Mouse (Mus musculus) olfactory bulb, adult 2 months (tissue): ENCODE data around the gene Abcc10. TPM values are rescaled to one million over a fixed set of nuclear protein-coding genes. Genes with fewer than 3 reads are reported as not detected.

Source experiments
- H3K27ac ChIP-seq: fragments of 200-500 bp; 2 replicates; pipeline ENCODE4 v1.5.1; 2012; ENCODE audit warnings: low read depth, low read length; ENCODE audit not compliant: insufficient read depth
- H3K4me1 ChIP-seq: fragments of 200-500 bp; 2 replicates; pipeline ENCODE4 v1.6.1; 2012; ENCODE audit warnings: low read length; ENCODE audit not compliant: control insufficient read depth, insufficient read depth
- H3K4me3 ChIP-seq: fragments of 200-500 bp; 2 replicates; pipeline ENCODE4 v1.5.1; 2012; ENCODE audit warnings: mild to moderate bottlenecking, low read depth, low read length, moderate library complexity; ENCODE audit not compliant: insufficient read depth
- CTCF ChIP-seq: fragments of 200-500 bp; IDR thresholded peaks from 2 replicates; pipeline ENCODE4 v1.5.1; 2012; ENCODE audit warnings: low read depth, mild to moderate bottlenecking, low read length, moderate library complexity; ENCODE audit not compliant: insufficient read depth
- POLR2A ChIP-seq: fragments of 200-500 bp; IDR thresholded peaks from 2 replicates; pipeline ENCODE4 v1.6.1; 2012; ENCODE audit warnings: mild to moderate bottlenecking, low read depth, low read length, moderate library complexity; ENCODE audit not compliant: insufficient read depth
- WGBS: fragments of 180-500 bp; shearing (Covaris S2); methylation state at CpG from one replicate; pipeline ENCODE4 v1.1.7; 2018; 5-methylcytosine and 5-hydroxymethylcytosine counted together
- polyA plus RNA-seq: library from polyadenylated mRNA; stranded (reverse); fragments of >200 nt; gene quantifications from 2 replicates; pipeline ENCODE4 v1.2.4, GENCODE M21; 2012; ENCODE audit warnings: low replicate concordance; ENCODE audit not compliant: missing spikeins, insufficient read depth, insufficient read length

Gene Abcc10
- polyA plus RNA-seq, 1 experiment: not detected

DNA sequence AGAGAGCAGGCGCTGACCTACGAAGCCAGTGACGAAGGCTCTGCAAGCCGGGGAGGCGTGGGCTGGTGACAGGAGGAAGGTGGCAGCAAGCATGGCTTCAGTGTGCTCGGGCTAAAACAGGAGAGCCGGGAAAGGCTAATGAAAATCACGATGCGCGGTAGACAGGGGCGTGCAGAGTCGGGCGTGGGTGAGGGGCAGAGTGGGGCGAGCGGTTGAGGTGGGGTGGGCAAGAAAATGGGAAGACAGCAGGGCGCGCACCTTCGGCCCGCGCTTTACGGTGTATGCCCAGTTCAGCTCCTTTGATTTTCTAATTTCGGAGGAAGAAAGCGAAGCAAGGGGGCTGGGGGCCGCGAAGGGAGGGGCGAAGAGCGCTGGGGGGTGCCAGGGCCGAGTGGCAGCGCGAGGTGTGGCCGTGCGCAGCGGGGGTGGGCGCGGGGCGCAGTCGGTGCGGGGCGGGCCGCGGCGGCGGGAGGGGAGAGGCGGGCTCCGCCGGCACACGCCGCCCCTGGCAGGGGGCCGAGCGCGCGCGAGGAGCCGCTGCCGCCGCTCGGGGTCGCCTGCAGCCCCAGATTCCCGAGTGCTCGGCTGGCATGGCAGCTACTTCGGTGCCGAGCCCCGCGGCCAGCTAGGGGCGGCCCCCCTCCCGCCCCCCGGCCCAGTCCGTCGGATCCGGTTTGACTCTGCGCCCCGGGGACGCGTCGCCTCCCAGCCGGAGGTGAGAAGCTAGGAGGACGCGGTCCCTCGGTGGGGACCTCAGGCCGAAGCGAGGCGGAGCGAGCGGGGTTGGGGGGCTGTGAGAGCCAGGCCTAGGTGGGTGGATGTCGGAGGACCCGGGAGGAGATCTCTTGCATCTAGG, 30.6 kb downstream of the Abcc10 start, which contains the start of gene Dlk2:
Gene Dlk2 (plus strand): TSS at position 58 of the 856 bp plus-strand sequence.
- Histone ChIP-seq H3K4me1 (peaks cover 29% of the 10 kb centered on the region), H3K27ac (no peak within 1 kb of the TSS), H3K4me3 (peak within 1 kb of the TSS; percentile 65)
- WGBS: under 1% methylated on average over 85 of the region's 86 CpGs
- TF ChIP-seq POLR2A (peak; percentile 20; the same call in 1 of the 2 replicates), CTCF (no peak)

- no peak for TF ChIP-seq CTCF
- TF ChIP-seq POLR2A: no peak
- peaks cover 24% of the 10 kb centered on the region for H3K4me1 ChIP-seq
- H3K4me3 ChIP-seq: peak overlapping the region; percentile 65
- H3K27ac ChIP-seq: no peak overlapping the region
- 8% methylated on average over 6 of the region's 6 CpGs for WGBS
These were observed 31.2 kb downstream of the Abcc10 start for GRCm38 (mm10) chr17:46297028-46297363.

- Histone ChIP-seq H3K4me1 (peaks cover 20% of the 10 kb centered on the region), H3K4me3 (no peak overlapping the region), H3K27ac (no peak overlapping the region)
- no peak for TF ChIP-seq POLR2A
- WGBS: 25% methylated on average over 6 of the region's 6 CpGs
These were observed 31.6 kb downstream of the Abcc10 start for GRCm38 (mm10) chr17:46296601-46297000.

GRCm38 (mm10) chr17:46287678-46288095, 40.5 kb downstream of the Abcc10 start:
- H3K27ac ChIP-seq: no peak overlapping the region
- no peak for TF ChIP-seq POLR2A
- TF ChIP-seq CTCF: no peak
- H3K4me1 ChIP-seq: peaks cover 5% of the 10 kb centered on the region
- 44% methylated on average over 11 of the region's 11 CpGs for WGBS
- no peak overlapping the region for H3K4me3 ChIP-seq

DNA sequence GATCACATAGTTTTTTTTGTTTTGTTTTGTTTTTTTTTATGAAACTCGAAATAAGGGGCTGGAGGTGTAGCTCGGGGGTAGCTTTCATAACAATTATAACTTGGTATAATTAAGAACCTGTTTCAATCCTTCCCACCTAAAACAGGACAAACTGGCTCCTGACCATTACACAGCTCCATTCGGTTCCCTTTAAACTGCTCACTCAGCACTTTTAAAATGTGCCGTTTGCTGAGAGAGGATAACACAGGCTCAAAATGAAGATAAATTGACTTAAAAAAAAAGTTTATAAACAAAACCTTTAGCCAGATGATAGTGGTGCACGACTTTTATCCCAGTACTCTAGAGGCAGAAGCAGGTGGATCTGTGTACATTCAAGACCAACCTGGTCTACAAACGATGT, 42.7 kb downstream of the Abcc10 start:
- Histone ChIP-seq H3K4me3 (no peak overlapping the region), H3K27ac (no peak overlapping the region), H3K4me1 (peaks cover 9% of the 10 kb centered on the region)
- 70% methylated on average over 6 of the region's 6 CpGs for WGBS
- no peak for TF ChIP-seq POLR2A
- TF ChIP-seq CTCF: no peak

DNA sequence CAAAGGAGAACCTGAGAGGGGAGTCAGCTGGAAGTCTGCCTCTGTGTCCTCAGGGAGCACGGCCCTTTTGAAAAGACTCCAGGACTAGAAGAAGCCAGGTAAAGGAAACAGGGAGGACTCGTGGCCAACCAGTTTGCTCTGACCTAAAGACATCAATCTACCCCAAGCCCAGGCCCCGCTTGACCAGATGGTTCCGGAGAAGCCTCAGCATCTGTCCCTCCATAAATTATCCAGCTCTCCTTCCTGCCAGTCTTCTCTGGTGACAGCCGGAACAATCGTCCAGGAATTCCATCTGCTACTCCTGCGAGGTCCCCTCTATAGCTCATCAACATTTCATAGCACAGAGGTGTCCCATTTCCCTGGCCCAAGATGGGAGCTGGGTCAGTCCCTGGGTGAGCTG, 43.5 kb downstream of the Abcc10 start:
- H3K4me3 ChIP-seq: no peak overlapping the region
- H3K4me1 ChIP-seq: peaks cover 9% of the 10 kb centered on the region
- WGBS: 74% methylated on average over 7 of the region's 7 CpGs
- TF ChIP-seq CTCF (no peak), POLR2A (no peak)
- no peak overlapping the region for H3K27ac ChIP-seq

- H3K4me1 ChIP-seq: peaks cover 9% of the 10 kb centered on the region
- TF ChIP-seq CTCF: no peak
- no peak for TF ChIP-seq POLR2A
These were observed 44.2 kb downstream of the Abcc10 start for GRCm38 (mm10) chr17:46283911-46284310.

GRCm38 (mm10) chr17:46283140-46283539, 45.0 kb downstream of the Abcc10 start:
- peak overlapping the region; percentile 70; the same call in 1 of the 2 replicates for H3K4me3 ChIP-seq
- no peak for TF ChIP-seq POLR2A
- no peak for TF ChIP-seq CTCF
- H3K4me1 ChIP-seq: peaks cover 9% of the 10 kb centered on the region
- 24% methylated on average over 9 of the region's 9 CpGs for WGBS
- H3K27ac ChIP-seq: no peak overlapping the region

More at GRCm38 (mm10) chr17:46283911-46284310, 44.2 kb downstream of the Abcc10 start:
- 83% methylated on average over 8 of the region's 8 CpGs for WGBS
- no peak overlapping the region for H3K27ac ChIP-seq
- H3K4me3 ChIP-seq: no peak overlapping the region

GRCm38 (mm10) chr17:46282483-46283123, 45.5 kb downstream of the Abcc10 start, which contains the start of gene Tjap1:
Gene Tjap1 (minus strand): TSS chr17:46283026.
- WGBS: under 1% methylated on average over 37 of the region's 37 CpGs
- Histone ChIP-seq H3K4me3 (peak within 1 kb of the TSS; percentile 70), H3K27ac (no peak within 1 kb of the TSS), H3K4me1 (peaks cover 7% of the 10 kb centered on the region)
- peak; percentile 60 for TF ChIP-seq POLR2A
- no peak for TF ChIP-seq CTCF
